Mouse (Mus musculus): ENCODE data around the gene Enox1. TPM values are rescaled to one million over a fixed set of nuclear protein-coding genes. Genes with fewer than 3 reads are reported as not detected.

Enox1 gene
- polyA plus RNA-seq, 1 experiment, result 0.06 TPM

- 93% methylated on average over 4 of the region's 4 CpGs for WGBS
- no peak for TF ChIP-seq POLR2A (IDR thresholded peaks at IDR 0.05; ENCODE audit: low read depth, low read length)
- no peak for TF ChIP-seq CTCF (IDR thresholded peaks at IDR 0.05; ENCODE audit: extremely low read depth, insufficient read depth, insufficient read length, insufficient replicate concordance)
- H3K36me3 ChIP-seq (ENCODE audit: control insufficient read depth, insufficient read depth, low read length), result no peaks in the 10 kb centered on the region
- H3K4me1 ChIP-seq (ENCODE audit: control insufficient read depth, insufficient read depth, insufficient read length), result no peaks in the 10 kb centered on the region
- DNase-seq (ENCODE audit: low read depth in 1 of 2, low spot score in 2 of 2), result no peak
- H3K27ac ChIP-seq (ENCODE audit: insufficient read depth, low read length), result no peak overlapping the region
- no peaks in the 10 kb centered on the region for H3K27me3 ChIP-seq (ENCODE audit: control insufficient read depth, insufficient read depth, low read length)
- H3K4me3 ChIP-seq (ENCODE audit: extremely low read depth, insufficient read depth, insufficient read length), result no peak overlapping the region
Observed at GRCm38 (mm10) chr14:77451916-77452315, 295.4 kb downstream of the Enox1 start.

- 90% methylated on average over 3 of the region's 3 CpGs for WGBS
- no peak for DNase-seq (ENCODE audit: low read depth in 1 of 2, low spot score in 2 of 2)
- 0 out of 2 replicates have a peak, but pooled peaks cover 2% of the 10 kb centered on the region for H3K4me1 ChIP-seq (ENCODE audit: control insufficient read depth, insufficient read depth, insufficient read length)
- no peak overlapping the region for H3K27ac ChIP-seq (ENCODE audit: insufficient read depth, low read length)
- TF ChIP-seq POLR2A (IDR thresholded peaks at IDR 0.05; ENCODE audit: low read depth, low read length) (no peak), CTCF (IDR thresholded peaks at IDR 0.05; ENCODE audit: extremely low read depth, insufficient read depth, insufficient read length, insufficient replicate concordance) (no peak)
- H3K4me3 ChIP-seq (ENCODE audit: extremely low read depth, insufficient read depth, insufficient read length), result no peak overlapping the region
- H3K36me3 ChIP-seq (ENCODE audit: control insufficient read depth, insufficient read depth, low read length), result no peaks in the 10 kb centered on the region
- H3K27me3 ChIP-seq (ENCODE audit: control insufficient read depth, insufficient read depth, low read length), result no peaks in the 10 kb centered on the region
Observed at GRCm38 (mm10) chr14:77456066-77456465, 299.5 kb downstream of the Enox1 start.

- 79% methylated on average over 7 of the region's 7 CpGs for whole genome bisulfite sequencing
- TF ChIP-seq CTCF (IDR thresholded peaks at IDR 0.05; ENCODE audit: extremely low read depth, insufficient read depth, insufficient read length, insufficient replicate concordance) (no peak), POLR2A (IDR thresholded peaks at IDR 0.05; ENCODE audit: low read depth, low read length) (no peak)
- DNase-seq (ENCODE audit: low read depth in 1 of 2, low spot score in 2 of 2), result no peak
- H3K36me3 ChIP-seq (ENCODE audit: control insufficient read depth, insufficient read depth, low read length), result no peaks in the 10 kb centered on the region
- no peak overlapping the region for H3K4me3 ChIP-seq (ENCODE audit: extremely low read depth, insufficient read depth, insufficient read length)
- 0 out of 2 replicates have a peak, but pooled peaks cover 2% of the 10 kb centered on the region for H3K4me1 ChIP-seq (ENCODE audit: control insufficient read depth, insufficient read depth, insufficient read length)
- H3K27ac ChIP-seq (ENCODE audit: insufficient read depth, low read length), result no peak overlapping the region
- H3K27me3 ChIP-seq (ENCODE audit: control insufficient read depth, insufficient read depth, low read length), result no peaks in the 10 kb centered on the region
Observed at GRCm38 (mm10) chr14:77456876-77457275, 300.3 kb downstream of the Enox1 start.

- DNase-seq (ENCODE audit: low read depth in 1 of 2, low spot score in 2 of 2), result no peak
- Histone ChIP-seq H3K4me3 (ENCODE audit: extremely low read depth, insufficient read depth, insufficient read length) (no peak overlapping the region), H3K27ac (ENCODE audit: insufficient read depth, low read length) (no peak overlapping the region), H3K27me3 (ENCODE audit: control insufficient read depth, insufficient read depth, low read length) (no peaks in the 10 kb centered on the region), H3K4me1 (ENCODE audit: control insufficient read depth, insufficient read depth, insufficient read length) (0 out of 2 replicates have a peak, but pooled peaks cover 2% of the 10 kb centered on the region), H3K36me3 (ENCODE audit: control insufficient read depth, insufficient read depth, low read length) (no peaks in the 10 kb centered on the region)
- no peak for TF ChIP-seq CTCF (IDR thresholded peaks at IDR 0.05; ENCODE audit: extremely low read depth, insufficient read depth, insufficient read length, insufficient replicate concordance)
- WGBS, result 13% methylated on average over 9 of the region's 9 CpGs
Observed at GRCm38 (mm10) chr14:77458217-77458616, 301.7 kb downstream of the Enox1 start.

- H3K4me1 ChIP-seq (ENCODE audit: control insufficient read depth, insufficient read depth, insufficient read length), result no peaks in the 10 kb centered on the region
- no peak for DNase-seq (ENCODE audit: low read depth in 1 of 2, low spot score in 2 of 2)
- H3K4me3 ChIP-seq (ENCODE audit: extremely low read depth, insufficient read depth, insufficient read length), result no peak overlapping the region
- H3K36me3 ChIP-seq (ENCODE audit: control insufficient read depth, insufficient read depth, low read length), result no peaks in the 10 kb centered on the region
- no peak overlapping the region for H3K27ac ChIP-seq (ENCODE audit: insufficient read depth, low read length)
- TF ChIP-seq POLR2A (IDR thresholded peaks at IDR 0.05; ENCODE audit: low read depth, low read length) (no peak), CTCF (IDR thresholded peaks at IDR 0.05; ENCODE audit: extremely low read depth, insufficient read depth, insufficient read length, insufficient replicate concordance) (no peak)
- H3K27me3 ChIP-seq (ENCODE audit: control insufficient read depth, insufficient read depth, low read length), result no peaks in the 10 kb centered on the region
- WGBS, result 73% methylated on average over 4 of the region's 4 CpGs
Observed at GRCm38 (mm10) chr14:77463919-77464318, 307.4 kb downstream of the Enox1 start.

- Histone ChIP-seq H3K36me3 (ENCODE audit: control insufficient read depth, insufficient read depth, low read length) (no peaks in the 10 kb centered on the region), H3K27me3 (ENCODE audit: control insufficient read depth, insufficient read depth, low read length) (no peaks in the 10 kb centered on the region), H3K27ac (ENCODE audit: insufficient read depth, low read length) (no peak overlapping the region), H3K4me1 (ENCODE audit: control insufficient read depth, insufficient read depth, insufficient read length) (no peaks in the 10 kb centered on the region), H3K4me3 (ENCODE audit: extremely low read depth, insufficient read depth, insufficient read length) (no peak overlapping the region)
- no peak for DNase-seq (ENCODE audit: low read depth in 1 of 2, low spot score in 2 of 2)
- no peak for TF ChIP-seq POLR2A (IDR thresholded peaks at IDR 0.05; ENCODE audit: low read depth, low read length)
- WGBS, result 75% methylated on average over 4 of the region's 4 CpGs
Observed at GRCm38 (mm10) chr14:77464782-77465181, 308.2 kb downstream of the Enox1 start.

GRCm38 (mm10) chr14:77470577-77470976, 314.0 kb downstream of the Enox1 start:
- no peak overlapping the region for H3K27ac ChIP-seq (ENCODE audit: insufficient read depth, low read length)
- H3K4me3 ChIP-seq (ENCODE audit: extremely low read depth, insufficient read depth, insufficient read length), result no peak overlapping the region
- no peaks in the 10 kb centered on the region for H3K36me3 ChIP-seq (ENCODE audit: control insufficient read depth, insufficient read depth, low read length)
- no peaks in the 10 kb centered on the region for H3K27me3 ChIP-seq (ENCODE audit: control insufficient read depth, insufficient read depth, low read length)
- no peak for TF ChIP-seq POLR2A (IDR thresholded peaks at IDR 0.05; ENCODE audit: low read depth, low read length)
- TF ChIP-seq CTCF (IDR thresholded peaks at IDR 0.05; ENCODE audit: extremely low read depth, insufficient read depth, insufficient read length, insufficient replicate concordance), result no peak
- 94% methylated on average over 3 of the region's 3 CpGs for WGBS
- DNase-seq (ENCODE audit: low read depth in 1 of 2, low spot score in 2 of 2), result no peak
- no peaks in the 10 kb centered on the region for H3K4me1 ChIP-seq (ENCODE audit: control insufficient read depth, insufficient read depth, insufficient read length)

Measured in spleen, adult 2 months (tissue).